Mouse (Mus musculus) limb, embryonic 11.5 days (tissue): ENCODE data around the gene Slc18b1. TPM values are rescaled to one million over a fixed set of nuclear protein-coding genes. Genes with fewer than 3 reads are reported as not detected.

Source experiments
- ATAC-seq: fragments of 200-750 bp; cut with Nextera tagmentation; 2 replicates; pipeline ENCODE4 v1.8.0; 2017; ENCODE audit warnings: low read depth; ENCODE audit not compliant: insufficient number of reproducible peaks, low FRiP score, low TSS enrichment
- DNase-seq: peaks from one replicate; pipeline ENCODE4 v3.0.0-alpha.2; 2015; ENCODE audit warnings: low spot score
- H3K27ac ChIP-seq: fragments of 300-500 bp; sonication (generic); replicated peaks from 2 replicates; pipeline ENCODE4 v1.5.1; 2014; ENCODE audit warnings: low read depth, mild to moderate bottlenecking, low read length
- H3K27me3 ChIP-seq: fragments of 300-500 bp; sonication (generic); 2 replicates; pipeline ENCODE4 v1.6.1; 2014; ENCODE audit warnings: mild to moderate bottlenecking, low read length, mixed read lengths; ENCODE audit not compliant: control insufficient read depth, insufficient read depth
- H3K36me3 ChIP-seq: fragments of 300-500 bp; sonication (generic); 2 replicates; pipeline ENCODE4 v1.6.1; 2014; ENCODE audit warnings: mild to moderate bottlenecking, low read length, moderate library complexity, mixed read lengths; ENCODE audit not compliant: control insufficient read depth, insufficient read depth
- H3K4me1 ChIP-seq: fragments of 300-500 bp; sonication (generic); 2 replicates; pipeline ENCODE4 v1.6.1; 2014; ENCODE audit warnings: low read length, mixed read lengths; ENCODE audit not compliant: control insufficient read depth, insufficient read depth
- H3K4me2 ChIP-seq: fragments of 300-500 bp; sonication (generic); 2 replicates; pipeline ENCODE4 v1.6.1; 2014; ENCODE audit warnings: low read depth, mild to moderate bottlenecking, moderate library complexity; ENCODE audit not compliant: severe bottlenecking
- H3K4me3 ChIP-seq: fragments of 300-500 bp; sonication (generic); 2 replicates; pipeline ENCODE4 v1.5.1; 2014; ENCODE audit warnings: low read depth, low read length
- H3K9ac ChIP-seq: fragments of 300-500 bp; sonication (generic); 2 replicates; pipeline ENCODE4 v1.6.1; 2014; ENCODE audit warnings: mild to moderate bottlenecking, low read length
- H3K9me3 ChIP-seq: fragments of 300-500 bp; sonication (generic); 2 replicates; pipeline ENCODE4 v1.6.1; 2016; ENCODE audit warnings: low read length; ENCODE audit not compliant: control insufficient read depth
- WGBS: fragments of 180-500 bp; shearing (Covaris S2); extraction: QIAGEN DNeasy Blood & Tissue Kit; methylation state at CpG from one replicate; pipeline ENCODE4 v1.1.7; 2014; 5-methylcytosine and 5-hydroxymethylcytosine counted together
- polyA plus RNA-seq: library from polyadenylated mRNA; unstranded; fragments of >200 nt; fragmentation: Nextera tagmentation; extraction: Ambion mirVana; gene quantifications from 2 replicates; pipeline ENCODE4 v1.2.1, GENCODE M21; 2014

Slc18b1 gene
- polyA plus RNA-seq, 1 experiment from 2014 or later: 24.3 TPM

DNA sequence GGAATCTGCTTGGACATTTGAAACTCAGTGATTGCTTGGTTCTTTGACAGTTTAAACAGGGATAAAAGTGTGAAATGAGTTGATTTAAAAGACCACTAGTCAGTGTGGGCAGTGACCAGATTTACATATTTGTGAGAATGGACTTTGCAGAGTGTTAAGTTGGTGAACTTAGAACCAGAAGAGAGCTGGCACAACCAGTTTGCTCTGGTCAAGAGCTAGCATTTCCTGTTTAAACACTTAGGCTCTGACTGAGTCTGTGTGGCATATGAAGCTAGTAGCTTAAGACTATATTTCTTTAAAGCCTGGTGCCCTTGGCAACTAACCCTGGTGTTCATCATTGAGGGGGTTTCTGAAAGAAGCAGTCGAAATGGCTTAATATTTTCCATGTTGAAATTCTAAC lies 1.4 kb downstream of the Slc18b1 start:
- 86% methylated on average over 1 of the region's 1 CpGs for WGBS
- no peak overlapping the region for H3K27ac ChIP-seq
- H3K27me3 ChIP-seq: no peaks in the 10 kb centered on the region
- no peak overlapping the region for H3K9ac ChIP-seq
- H3K4me3 ChIP-seq: no peak overlapping the region
- ATAC-seq (no peak), DNase-seq (no peak)
- no peaks in the 10 kb centered on the region for H3K9me3 ChIP-seq
- no peaks in the 10 kb centered on the region for H3K36me3 ChIP-seq
- no peaks in the 10 kb centered on the region for H3K4me1 ChIP-seq
- no peak overlapping the region for H3K4me2 ChIP-seq

DNA sequence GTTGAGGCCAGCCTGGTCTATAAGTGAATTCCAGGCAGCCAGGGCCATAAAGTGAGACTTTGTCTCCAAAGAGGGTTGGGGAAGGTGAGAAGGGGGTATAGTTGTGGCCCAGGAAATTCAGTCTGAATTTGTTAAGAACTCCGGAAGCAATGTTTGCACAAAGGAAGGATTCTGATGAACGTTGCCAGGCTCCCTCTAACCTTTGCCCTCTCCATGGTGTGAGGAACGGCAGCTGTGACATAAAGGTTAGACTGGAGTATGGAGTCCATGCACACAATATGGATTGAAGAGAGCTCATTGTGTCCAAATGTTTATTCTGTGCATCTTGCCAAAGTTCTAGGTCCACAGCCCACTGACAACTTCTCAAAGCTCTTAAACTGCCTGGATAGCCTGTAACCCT lies 3.1 kb downstream of the Slc18b1 start:
- Histone ChIP-seq H3K4me1 (no peaks in the 10 kb centered on the region), H3K9me3 (no peaks in the 10 kb centered on the region), H3K36me3 (no peaks in the 10 kb centered on the region), H3K9ac (no peak overlapping the region), H3K27me3 (no peaks in the 10 kb centered on the region), H3K4me3 (no peak overlapping the region), H3K4me2 (no peak overlapping the region), H3K27ac (no peak overlapping the region)
- DNase-seq: no peak
- WGBS: 28% methylated on average over 3 of the region's 3 CpGs
- no peak for ATAC-seq

DNA sequence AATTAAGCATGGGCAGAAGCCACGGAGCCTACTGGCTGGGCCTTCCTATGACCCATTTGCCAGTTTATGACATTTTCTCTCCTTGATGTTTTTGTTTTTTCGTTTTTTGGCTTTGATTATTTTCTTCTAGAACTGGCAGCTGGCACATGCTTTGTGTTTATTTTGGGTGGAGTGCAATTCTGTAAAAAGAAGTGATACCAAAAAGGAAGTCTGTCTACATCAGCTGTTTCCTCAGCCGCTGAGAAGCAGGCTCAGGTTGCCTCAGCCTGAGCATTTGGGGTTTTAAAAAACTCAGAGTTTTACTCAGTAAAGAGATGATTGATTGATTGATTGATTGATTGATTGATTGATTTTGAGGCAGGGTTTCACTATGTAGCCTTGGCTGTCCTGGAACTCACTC lies 6.1 kb downstream of the Slc18b1 start:
- H3K9ac ChIP-seq: no peak overlapping the region
- no peak overlapping the region for H3K4me2 ChIP-seq
- no peaks in the 10 kb centered on the region for H3K9me3 ChIP-seq
- ATAC-seq: no peak
- no peaks in the 10 kb centered on the region for H3K27me3 ChIP-seq
- no peaks in the 10 kb centered on the region for H3K36me3 ChIP-seq
- no peak overlapping the region for H3K27ac ChIP-seq
- no peaks in the 10 kb centered on the region for H3K4me1 ChIP-seq
- DNase-seq: no peak
- 79% methylated on average over 3 of the region's 3 CpGs for WGBS
- H3K4me3 ChIP-seq: no peak overlapping the region

DNA sequence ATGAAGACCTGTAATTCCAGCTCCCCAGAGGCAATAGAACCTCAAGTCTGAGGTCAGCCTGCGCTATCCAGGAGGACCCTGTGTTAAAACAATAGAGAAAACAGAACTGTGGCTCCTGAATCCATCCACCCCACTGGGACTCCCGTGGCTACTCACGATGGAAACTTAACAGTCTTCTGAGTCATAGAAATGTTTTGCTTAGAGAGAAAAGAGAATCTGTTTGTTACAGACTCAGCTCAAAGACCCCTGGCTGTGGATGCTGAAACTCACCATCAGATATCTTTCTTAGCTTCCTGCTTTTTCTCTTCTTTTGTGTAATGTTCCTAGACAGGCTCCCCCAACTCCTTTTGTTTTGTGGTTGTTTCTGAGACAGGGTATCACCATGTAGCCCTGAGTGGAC lies 7.9 kb downstream of the Slc18b1 start:
- no peak for ATAC-seq

DNA sequence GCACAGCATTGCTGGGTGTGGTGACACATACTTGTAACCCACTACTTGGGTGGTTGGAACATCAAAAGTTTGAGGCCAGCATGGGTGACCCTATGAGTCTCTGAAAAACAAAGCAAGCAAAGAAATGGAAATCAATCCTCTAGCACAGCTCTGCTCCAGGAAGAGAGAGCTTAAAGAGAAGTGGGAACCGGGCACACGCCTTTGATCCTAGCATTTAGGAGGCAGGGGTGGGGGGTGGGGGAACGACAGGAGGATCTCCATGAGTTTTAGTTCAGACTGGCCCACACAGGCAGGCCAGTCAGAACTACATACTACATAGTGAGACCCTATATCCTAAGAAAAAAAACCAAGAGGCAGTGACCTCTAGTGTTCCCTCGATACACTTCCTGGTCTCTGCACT lies 9.4 kb downstream of the Slc18b1 start:
- ATAC-seq: no peak; the same call in 1 of the 2 replicates
- DNase-seq: no peak
- Histone ChIP-seq H3K27ac (no peak overlapping the region), H3K36me3 (no peaks in the 10 kb centered on the region), H3K9ac (no peak overlapping the region), H3K27me3 (no peaks in the 10 kb centered on the region), H3K4me3 (no peak overlapping the region), H3K9me3 (no peaks in the 10 kb centered on the region), H3K4me2 (no peak overlapping the region), H3K4me1 (no peaks in the 10 kb centered on the region)
- 16% methylated on average over 4 of the region's 4 CpGs for WGBS

More for the DNA sequence above, 7.9 kb downstream of the Slc18b1 start:
- DNase-seq: no peak
- Histone ChIP-seq H3K4me2 (no peak overlapping the region), H3K9me3 (no peaks in the 10 kb centered on the region), H3K4me3 (no peak overlapping the region), H3K27me3 (no peaks in the 10 kb centered on the region), H3K4me1 (no peaks in the 10 kb centered on the region), H3K9ac (no peak overlapping the region), H3K27ac (no peak overlapping the region), H3K36me3 (no peaks in the 10 kb centered on the region)
- 86% methylated on average over 3 of the region's 3 CpGs for WGBS

DNA sequence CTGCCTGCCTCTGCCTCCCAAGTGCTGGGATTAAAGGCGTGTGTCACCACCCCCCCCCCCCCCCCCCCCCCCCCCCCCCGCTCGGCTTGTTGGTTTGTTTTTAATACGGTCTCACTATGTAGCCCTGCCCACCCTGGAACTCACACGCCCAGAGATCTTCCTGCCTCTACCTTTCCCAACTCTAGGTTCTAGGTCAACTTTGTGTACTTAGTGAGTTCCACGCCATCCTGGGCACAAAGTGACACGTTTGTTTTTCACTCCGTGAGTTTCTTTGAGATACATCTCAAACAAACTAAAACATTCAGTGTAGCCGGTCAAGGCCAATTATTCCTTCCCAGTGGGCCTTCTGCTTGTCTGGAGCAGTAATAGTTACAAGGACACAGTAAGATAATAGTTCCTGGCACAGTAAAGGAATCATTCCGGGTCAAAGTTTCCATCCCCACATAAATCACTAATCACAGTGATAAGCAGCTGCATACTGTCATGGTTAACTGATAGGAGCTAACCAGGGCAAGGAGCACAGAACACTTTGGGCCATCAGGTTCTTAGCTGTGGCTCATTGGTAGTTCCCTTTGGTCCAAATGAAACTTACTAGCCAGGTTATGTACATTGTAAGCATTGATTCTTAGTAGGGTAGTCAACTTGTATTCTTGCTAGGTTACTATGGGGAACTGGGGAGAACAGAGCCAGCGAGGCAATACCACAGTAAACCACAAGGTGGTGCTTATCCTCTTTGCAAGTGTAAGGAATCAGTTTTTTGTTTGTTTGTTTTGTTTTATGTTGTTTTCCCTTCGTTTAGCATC lies 15.1 kb downstream of the Slc18b1 start:
- H3K4me1 ChIP-seq: no peaks in the 10 kb centered on the region
- no peak overlapping the region for H3K9ac ChIP-seq
- no peaks in the 10 kb centered on the region for H3K36me3 ChIP-seq
- WGBS: 73% methylated on average over 9 of the region's 12 CpGs
- DNase-seq (peak; percentile 86), ATAC-seq (no peak)
- H3K4me3 ChIP-seq: no peak overlapping the region
- H3K9me3 ChIP-seq: no peaks in the 10 kb centered on the region
- no peaks in the 10 kb centered on the region for H3K27me3 ChIP-seq
- no peak overlapping the region for H3K4me2 ChIP-seq
- H3K27ac ChIP-seq: no peak overlapping the region

DNA sequence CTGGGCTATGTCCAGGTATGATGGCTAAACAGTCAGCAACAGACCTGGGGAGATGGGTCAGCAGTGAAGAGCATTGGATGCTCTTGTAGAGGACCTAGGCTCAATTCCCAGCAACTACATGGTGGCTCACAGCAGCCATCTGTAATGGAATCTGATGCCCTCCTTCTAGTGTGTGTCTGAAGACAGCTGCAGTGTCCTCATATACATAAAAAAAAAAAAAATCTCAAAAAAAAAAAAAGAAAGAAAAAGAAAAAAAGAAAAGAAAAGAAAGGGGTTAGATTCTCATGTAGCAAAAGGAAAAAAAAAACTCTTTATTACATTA lies 15.6 kb downstream of the Slc18b1 start:
- Histone ChIP-seq H3K4me2 (no peak overlapping the region), H3K4me3 (no peak overlapping the region), H3K4me1 (no peaks in the 10 kb centered on the region), H3K27ac (no peak overlapping the region), H3K9ac (no peak overlapping the region), H3K36me3 (no peaks in the 10 kb centered on the region), H3K27me3 (no peaks in the 10 kb centered on the region), H3K9me3 (no peaks in the 10 kb centered on the region)
- no peak for ATAC-seq
- DNase-seq: no peak

DNA sequence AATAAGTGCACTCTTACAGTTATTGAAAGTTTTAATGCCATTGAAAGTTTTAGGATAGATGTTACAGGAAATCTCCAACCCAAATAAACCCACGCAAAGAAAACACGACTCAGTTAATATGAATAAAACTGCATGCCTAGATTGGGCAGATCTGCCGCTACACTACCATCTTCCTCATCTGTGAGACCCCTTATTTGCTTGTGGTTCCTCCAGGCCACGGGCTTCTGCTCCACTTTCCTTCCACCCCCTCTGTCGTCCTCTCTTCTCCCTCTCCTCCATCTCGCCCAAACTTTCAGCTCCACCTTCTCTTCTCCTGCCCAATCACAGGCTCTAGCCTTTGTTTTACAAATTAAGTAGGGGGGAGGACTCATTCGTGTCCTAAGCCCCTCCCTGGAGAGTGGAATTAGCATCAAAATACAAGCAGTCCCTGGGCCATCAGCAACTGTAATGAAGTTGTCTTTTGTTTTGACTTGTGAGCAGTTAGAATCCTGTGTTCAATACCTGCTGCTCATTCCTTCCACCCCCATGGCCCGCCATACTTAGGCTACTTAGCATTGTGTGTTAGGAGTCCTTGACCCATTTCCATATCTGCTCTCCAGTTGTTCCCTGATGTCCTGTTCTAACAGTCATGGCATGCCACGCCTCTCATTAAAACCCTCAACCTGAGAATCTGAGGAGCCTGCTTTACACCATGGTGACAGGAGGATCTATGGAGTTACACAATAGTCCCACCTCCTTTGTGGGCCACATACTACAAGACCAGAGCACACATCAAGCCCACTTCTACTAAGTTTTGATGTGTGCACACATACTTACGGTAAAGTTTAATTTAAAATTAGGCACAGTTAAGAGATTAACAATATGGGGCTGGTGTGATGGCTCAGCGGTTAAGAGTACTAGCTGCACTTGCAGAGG lies 16.3 kb downstream of the Slc18b1 start:
- H3K4me1 ChIP-seq: no peaks in the 10 kb centered on the region
- no peak for DNase-seq
- H3K9ac ChIP-seq: no peak overlapping the region
- H3K9me3 ChIP-seq: no peaks in the 10 kb centered on the region
- H3K27me3 ChIP-seq: no peaks in the 10 kb centered on the region
- 62% methylated on average over 11 of the region's 11 CpGs for WGBS
- no peak for ATAC-seq
- H3K4me2 ChIP-seq: no peak overlapping the region
- no peak overlapping the region for H3K4me3 ChIP-seq
- H3K27ac ChIP-seq: no peak overlapping the region
- H3K36me3 ChIP-seq: no peaks in the 10 kb centered on the region
